Mouse (Mus musculus): ENCODE measurements at regions not wholly inside any gene's neighbourhood (a gene's known extent, or its start where the extent isn't known, plus 50 kb on each side); places are given as distances from the start of the nearest gene placed in this dataset.
A peak's percentile ranks its signal among the peaks of the same experiment; 100 is the strongest.

DNA sequence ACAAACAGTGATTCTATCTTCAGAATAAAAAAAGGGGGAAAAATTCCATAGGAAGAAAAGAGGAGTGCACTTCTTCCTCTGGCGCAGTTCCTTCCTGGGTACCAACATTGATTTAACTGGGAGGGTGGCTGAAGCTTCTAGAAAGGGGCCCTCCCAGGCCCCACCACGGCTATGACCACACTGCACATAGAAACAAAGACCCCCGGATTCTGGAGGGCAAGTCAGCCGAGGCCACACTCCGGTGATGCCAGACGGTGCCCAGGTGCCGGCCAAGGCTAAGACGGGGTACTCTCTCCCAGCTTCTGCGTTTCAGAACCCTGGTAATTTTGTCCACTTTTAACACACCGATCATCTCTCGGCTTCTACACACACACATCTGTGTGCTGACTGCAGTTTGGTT is 435.8 kb downstream of the Zfp536 start:
- DNase-seq (ENCODE audit: low spot score in 2 of 2): no peak

DNA sequence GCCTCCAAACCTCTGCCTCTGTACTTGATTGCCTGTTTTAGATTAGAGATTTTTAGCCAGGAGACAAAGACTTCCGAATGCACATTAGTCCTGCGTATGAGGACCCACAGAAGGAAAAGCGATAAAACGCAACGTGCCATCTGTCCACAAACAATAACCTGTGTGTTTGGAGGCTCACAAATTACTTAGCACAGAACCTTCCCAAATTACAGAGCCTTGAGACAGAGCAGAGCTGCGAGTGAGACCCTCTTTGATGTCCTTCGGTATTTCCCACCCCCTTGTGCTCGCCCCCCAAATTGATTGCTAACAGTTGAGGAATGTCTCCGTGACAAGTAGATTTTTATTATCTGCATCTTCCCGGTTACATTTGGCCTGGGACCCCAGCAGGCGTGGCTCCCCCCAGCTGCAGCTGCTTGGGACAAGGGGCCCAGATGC is 435.4 kb downstream of the Zfp536 start:
- no peak for DNase-seq (ENCODE audit: low spot score in 2 of 2)

DNA sequence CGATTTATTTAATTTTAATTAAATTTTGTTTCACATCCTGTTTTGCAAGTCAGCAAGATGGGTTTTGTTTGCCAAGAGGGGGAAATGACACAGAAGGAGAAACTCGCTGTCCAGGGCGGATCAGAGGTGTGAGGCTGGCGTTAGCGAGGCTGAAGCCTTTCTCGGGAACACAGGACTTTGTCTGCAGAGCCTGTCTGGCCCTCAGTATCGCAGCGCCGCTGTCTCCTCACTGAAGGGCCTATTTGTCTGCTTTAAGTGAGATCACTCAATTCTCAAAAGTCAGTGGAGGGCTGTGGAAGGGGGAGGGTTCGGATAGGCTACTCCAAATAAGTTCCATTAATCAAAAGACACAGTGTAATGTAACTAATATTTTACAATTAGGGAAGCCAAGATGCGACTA is 430.8 kb downstream of the Zfp536 start:
- no peak for DNase-seq (ENCODE audit: low spot score in 2 of 2)

DNA sequence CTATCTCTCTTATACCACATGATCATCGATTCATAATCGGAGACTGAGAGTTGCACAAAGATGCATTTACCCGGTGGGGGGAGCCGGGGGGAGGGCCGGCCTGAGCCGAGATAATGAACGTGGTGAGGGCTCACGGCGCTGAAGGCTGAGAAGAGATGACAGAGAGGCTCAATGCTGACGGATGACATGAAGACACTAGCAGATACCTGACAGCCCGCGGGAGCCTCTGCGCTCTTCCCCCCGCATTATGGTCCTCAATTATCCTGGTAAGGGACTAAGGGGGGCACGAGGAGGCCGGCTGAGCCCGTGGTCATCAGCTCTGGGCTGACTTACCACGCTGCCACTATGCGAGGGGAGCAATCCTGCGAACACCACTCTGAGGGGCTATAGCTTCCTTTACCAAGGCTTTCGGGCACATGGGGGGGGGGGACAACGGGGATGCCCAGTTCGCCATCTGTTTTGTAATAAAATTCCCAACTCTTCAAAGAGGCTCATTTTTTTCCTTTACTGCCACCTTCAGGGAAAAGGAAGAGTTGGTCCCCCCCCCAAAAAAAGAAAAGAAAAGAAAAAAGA is 430.3 kb downstream of the Zfp536 start:
- DNase-seq (ENCODE audit: low spot score in 2 of 2): no peak

DNA sequence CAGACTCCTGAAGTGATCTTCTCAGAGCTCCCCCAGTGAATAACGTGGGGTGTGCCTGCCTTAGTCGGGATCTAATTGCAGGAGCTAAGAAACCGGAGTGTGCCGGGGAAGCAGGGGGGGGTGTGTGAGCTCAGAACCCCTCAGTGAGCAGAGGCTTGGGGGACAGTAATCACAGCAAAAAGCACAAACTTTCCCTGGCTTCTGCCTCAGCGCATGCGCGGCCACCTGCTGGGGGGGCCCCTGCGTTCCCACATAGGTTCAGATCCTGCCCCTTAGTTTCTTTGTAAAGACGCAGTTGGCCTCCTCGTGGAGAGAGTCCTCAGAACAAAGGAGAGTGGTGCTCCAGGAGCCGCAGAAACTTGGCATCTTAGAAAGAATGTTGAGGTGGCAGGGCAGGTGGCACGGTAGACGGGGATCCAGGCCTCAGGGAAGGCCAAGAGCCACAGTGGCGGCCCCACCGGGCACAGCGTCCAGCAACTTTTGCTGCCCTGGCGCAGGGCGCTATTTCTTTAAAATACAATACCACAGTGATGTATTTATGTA is 429.7 kb downstream of the Zfp536 start:
- DNase-seq (ENCODE audit: low spot score in 2 of 2): no peak

DNA sequence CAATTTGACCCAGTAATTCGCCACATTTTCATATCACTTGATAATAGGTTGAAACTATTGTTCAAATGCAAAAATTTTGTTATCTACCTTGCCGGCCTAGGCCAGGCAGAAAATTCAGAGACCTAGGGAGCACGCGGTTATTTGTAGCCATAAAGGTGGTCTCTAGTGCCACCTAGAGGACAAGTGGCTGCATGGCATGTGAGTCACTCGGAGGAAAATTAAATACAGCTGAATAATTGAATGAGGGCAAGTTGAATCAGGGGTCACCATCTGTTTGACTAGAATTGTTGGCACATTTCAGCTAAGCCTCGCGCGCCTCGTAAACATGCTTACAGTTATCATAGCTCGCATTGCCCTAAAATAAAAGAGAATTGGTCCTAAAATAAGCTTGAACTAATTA is 427.4 kb downstream of the Zfp536 start:
- peak; percentile 14 to 59 for DNase-seq (ENCODE audit: low spot score in 2 of 2)

DNA sequence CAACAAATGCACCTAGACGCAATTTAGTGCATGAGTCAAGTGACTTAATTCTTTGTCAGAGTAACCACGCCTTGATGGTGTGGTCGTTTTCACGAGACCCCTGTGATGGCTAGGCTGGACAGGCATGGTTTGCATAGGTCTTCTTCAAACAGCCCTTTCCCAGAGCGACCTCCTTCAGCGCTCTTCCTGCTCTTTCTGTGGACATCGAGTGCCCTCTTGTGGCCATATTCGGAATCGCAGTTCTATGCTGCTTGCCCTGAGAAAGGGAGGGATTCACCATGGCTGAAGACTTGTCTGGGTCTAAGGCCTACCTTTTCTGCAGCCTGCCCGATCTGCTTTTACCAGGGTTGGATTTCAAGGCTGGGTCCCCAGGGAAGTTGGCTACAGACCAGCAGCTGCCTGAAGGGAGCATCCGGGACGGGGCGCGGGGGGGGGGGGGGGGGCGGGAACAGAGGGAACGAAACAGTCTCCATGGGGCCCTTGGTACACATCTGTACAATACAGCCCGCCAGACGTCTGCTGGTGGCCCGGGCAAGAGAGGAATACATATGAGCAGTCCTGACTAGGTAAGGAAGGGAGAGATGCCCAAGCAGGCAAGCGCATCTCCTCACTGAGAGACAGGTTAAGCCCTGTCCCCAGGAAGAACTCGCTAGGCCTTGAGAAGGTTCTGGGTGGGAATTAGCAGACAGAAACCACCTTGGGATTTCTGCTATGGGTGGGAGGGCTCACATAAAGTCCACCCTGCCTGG is 415.6 kb downstream of the Zfp536 start:
- DNase-seq (ENCODE audit: low spot score in 2 of 2): peak; percentile 48 to 82

DNA sequence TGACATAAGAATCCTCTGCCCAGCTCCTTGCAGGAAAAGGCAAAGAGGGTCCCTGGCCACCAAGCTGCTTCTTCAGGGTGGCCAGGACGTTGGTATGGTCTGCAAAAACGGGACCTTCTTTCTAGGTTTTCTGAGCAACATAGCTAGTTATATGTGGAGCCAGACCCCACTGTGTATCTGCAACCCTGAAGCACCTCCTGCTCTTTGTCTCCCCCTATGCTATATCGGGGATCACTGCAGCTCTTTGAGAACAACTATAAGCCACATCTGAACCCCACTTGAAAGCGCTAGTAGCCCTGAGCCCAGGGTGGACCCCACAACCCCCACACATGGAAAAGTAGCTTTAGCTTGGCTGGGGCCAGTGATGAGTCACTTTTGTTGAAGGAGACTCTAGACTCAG is 414.9 kb downstream of the Zfp536 start:
- no peak for DNase-seq (ENCODE audit: low spot score in 2 of 2)

DNA sequence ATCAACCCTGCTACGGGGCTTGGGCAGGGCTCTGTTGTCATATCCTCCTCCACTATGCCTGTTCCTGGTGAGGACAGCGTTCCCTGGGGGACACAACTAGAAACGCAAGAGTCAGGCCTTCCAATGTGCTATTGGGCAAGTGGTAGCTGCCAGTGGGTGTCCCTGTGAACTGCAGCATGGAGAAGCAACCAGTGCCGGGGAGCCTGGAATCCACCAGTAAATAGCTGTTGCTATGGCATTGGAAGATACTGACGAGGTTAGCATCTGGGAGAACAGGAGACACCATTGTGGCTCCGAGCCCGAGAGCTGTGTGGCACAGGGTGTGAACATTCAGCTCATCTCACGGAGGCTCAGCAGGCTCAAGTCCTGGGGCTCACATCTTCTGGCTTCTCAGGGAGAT is 414.0 kb downstream of the Zfp536 start:
- no peak for DNase-seq (ENCODE audit: low spot score in 2 of 2)

DNA sequence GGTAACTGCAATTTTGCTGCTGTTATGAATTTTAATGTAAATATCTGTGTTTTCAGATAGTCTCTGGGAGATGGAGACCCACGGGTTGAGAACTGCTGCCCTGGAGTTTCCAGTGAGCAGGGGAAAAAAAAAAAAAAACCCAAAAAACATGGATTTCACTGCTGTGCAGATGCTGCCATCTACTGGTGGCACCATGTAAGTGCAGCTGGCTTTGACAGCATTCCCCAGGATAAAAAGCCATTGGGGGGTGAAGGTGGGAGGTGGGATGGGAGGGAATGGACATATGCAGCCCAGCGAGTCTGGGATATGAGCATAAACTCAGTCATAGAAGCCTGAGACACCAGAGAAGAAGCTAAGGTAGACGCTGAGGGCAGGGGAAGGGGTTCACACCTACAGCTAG is 413.3 kb downstream of the Zfp536 start:
- DNase-seq (ENCODE audit: low spot score in 2 of 2): no peak

DNA sequence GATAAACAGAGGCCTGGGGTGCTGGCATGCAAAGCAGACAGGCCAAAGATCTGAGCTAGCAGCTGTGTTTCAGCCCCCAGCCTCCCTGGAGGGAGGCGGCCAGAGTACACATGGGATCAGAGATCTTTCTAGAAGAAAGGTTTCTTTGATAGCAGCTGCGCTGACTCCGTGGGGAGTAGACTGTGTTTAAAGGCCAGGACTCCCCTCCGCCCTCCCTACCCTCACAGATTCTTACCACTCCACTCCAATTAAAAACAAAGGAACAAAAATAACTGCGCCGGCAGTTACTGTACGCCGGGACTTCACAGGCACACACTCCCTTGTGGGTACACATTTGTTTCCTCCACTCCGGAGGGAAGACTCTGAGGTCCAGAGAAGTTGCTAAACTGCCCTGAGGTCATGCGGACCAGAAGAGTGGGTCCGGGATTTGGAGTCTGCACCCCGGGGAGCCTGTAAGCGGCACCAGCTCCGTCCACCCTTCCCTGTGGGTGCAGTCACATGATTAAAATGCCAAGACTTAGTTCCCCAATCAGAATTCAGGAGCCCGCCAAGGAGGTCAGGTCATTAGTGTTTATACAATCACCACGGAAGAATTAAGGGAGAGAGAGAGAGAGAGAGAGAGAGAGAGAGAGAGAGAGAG is 411.5 kb downstream of the Zfp536 start:
- DNase-seq (ENCODE audit: low spot score in 2 of 2): peak; percentile 48

DNA sequence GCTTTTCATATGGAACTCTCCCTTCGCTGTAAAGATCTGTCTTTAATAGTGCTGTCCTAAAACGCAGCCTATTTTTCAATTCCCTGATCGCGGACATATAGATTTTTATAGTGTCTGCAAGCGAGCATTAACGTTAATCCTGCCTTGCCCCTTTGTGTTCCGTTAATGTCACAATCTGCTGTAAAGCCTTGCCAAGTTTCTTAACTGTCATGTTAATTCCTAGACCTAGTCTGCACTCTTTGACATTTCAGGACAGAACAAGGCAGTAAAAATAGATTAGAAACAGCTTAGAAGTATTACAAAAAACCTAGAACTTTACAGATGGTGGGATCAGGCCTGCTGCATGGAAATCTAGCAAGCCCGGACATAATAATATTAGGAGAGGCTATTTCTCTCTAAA is 410.6 kb downstream of the Zfp536 start:
- no peak for DNase-seq (ENCODE audit: low spot score in 2 of 2)

DNA sequence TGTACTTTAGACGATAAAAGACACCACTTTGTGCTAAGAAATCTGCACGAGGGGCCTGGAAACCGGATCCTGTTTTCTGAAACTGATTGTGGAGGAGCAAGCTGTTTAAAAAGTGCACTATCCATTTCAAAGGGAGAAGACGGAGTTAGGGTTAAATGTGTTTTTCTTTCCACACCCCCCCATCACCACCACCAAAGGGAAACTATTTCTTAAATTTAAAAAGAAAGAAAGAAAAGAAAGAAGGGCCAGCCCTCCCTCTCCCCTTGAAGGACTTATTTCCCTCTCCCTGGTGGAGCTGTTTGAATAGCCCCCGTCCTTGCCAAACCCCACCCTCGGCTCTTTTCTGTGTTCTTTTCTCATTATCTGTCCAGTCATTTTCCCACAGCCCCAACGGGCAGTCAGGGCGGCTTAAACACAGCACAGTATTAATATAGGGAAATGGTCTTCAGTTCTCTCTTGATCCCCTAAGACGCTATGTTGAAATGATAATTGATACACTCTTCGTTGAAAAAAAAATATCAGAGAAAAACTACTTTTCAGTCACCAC is 409.7 kb downstream of the Zfp536 start:
- no peak for DNase-seq (ENCODE audit: low spot score in 2 of 2)

DNA sequence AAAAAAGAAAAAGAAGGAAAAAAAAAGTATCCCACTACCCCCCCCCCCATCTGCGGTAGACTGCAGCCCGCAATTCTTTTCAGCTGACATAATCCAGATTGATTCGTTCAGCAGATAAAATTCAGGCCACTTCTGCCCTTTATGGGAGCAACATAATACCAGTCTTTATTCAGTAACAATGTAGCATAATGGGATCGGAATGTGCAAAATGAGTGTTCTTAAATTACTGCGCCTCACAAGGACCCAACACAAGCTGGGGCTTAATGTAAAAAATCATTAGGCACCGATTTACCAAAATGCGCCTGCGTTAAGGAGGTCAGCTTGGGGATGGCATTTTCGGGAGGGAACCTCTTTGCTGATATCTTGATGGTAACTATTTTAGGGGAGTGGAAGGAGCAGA is 409.2 kb downstream of the Zfp536 start:
- DNase-seq (ENCODE audit: low spot score in 2 of 2): no peak

DNA sequence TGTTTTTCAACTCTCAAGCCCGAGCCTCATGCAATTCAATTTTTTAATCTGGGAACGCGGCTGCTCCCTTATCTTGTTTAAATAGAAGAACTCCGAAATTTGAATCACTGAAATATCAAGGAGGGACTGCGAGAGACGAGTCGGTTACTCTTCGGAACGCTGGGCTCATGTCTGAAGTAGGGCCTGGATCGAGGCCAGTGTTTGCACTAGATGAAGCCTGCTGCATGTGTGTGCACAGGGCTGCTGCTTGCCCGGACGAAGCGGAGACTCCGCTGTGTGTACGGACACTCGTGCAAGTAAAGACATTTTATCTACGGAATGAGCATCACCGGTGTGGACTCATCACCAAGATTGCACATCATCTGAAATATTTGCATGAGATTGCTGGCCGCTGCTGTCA is 407.4 kb downstream of the Zfp536 start:
- no peak for DNase-seq (ENCODE audit: low spot score in 2 of 2)

DNA sequence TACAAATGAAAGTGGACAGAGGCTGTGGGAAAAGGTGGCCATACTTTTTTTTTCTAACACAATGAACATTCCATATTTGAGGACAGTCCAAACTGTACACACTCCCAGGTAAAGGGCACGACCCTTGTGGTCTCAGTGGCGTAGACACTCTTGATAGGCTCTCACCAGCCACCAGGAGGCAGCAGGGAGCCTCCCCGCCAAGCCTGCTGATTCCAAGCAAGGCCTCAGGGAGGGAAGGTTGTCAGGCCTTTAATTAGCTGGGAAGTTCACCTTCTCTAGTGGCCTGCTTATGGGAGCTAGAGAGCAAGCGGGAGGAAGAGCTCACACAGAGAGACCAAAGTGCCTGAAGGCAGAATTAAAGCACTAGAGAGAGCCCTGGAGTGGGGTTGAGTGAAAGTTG is 403.7 kb downstream of the Zfp536 start:
- no peak for DNase-seq (ENCODE audit: low spot score in 2 of 2)

DNA sequence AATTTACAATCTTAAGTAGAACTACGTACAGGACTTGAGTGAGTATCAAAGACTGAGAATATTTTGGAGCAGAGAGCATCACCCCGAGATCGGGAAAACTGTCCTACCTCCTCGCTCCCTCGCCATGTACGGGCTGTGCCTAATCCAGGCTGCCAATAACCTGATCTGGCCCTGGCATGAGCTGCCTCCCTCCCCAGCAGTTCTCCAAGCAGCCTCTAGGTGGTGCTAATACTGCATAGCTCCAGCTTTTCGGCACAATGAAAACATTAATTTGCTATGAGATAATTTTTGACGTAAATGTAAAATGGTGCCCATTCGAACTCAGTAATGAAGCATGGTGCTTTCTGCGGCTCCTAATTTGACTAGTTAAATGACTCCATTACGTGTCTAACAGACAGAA is 399.6 kb downstream of the Zfp536 start:
- DNase-seq (ENCODE audit: low spot score in 2 of 2): peak; percentile 25 to 62

DNA sequence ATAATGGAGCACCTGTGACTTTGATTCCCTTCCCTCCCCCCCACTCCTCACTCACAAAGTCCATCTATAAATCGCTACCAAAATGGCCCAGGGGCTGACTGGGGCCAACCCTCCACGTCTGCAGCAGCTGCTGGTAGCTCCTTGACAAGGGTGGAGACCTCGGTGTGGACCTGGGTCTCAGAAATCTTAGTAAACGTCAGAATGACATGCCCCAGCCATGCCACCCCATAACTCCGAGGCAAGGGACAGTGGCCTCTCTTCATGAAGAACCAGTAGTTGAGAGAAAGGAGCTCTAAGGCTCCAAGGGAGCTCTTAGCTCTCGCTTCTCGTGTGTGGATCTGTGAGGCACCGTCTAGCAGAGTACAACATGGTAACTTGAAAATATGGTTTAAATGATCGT is 398.4 kb downstream of the Zfp536 start:
- DNase-seq (ENCODE audit: low spot score in 2 of 2): no peak

DNA sequence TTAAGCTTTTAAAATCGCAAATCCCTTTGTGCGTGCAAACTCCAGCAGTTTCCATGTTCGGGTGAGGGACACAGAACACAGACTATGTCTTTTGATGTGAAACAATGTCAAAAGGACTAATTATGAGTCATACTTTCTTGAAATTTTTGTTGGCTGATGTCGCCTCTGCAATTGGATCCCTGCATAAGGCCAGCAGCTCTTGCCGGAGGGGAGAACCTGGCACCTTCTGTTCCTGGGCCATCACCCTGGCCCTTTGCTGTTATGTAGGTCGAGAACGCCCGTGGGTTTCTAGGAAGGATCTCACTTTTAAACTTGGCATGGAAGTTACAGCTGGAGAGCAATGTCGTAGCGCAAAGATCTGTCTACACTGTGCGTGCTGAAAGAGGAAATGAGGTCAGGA is 397.9 kb downstream of the Zfp536 start:
- DNase-seq (ENCODE audit: low spot score in 2 of 2): no peak

DNA sequence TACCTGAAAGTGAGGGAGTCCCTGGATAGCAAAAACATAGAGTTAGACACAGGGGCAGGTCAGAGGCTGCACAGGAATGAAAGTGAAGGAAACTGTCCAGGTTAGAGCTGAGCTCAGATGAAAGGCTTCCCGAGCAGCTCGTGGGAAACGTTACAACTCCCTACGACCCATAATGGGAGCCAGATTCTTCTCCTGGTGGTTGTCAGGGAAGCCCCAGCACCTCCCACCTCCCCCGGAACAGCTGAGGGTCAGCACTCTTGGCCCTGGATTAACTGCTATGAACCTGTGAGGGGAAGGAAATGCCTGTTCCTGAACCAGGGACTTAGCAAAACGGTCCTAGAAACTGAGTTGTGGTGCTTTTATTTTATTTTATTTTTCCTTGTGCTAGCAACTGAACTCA is 397.2 kb downstream of the Zfp536 start:
- DNase-seq (ENCODE audit: low spot score in 2 of 2): no peak

DNA sequence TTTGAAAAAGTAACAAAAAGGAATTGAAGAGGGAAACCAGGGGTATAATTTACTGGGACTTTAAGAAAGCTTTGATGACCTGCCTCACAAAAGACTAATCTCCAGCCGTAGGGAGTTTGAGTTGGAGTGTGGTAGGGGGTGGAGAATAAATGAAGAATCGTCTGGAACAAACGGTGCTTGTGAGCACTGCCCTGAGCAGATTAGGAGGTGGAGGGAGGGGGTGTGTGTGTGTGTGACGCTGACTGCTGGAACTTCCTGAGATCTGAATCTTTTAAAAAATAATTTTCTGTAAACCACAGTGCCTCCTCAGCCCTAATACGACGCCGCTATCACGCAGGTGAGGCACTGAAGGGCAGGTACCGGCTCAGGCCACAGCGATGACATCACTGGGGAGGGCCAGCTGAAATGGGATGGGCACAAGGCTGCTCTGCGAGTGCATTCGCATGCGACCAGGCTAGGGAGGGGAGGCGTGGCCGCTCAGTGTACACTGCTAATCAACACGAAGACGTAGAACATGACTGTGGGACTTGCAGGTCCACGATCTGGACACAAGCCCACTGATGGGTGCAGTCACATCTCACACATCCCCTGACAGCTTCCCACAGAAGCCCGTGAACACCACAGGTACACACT is 395.4 kb downstream of the Zfp536 start:
- no peak for DNase-seq (ENCODE audit: low spot score in 2 of 2)

DNA sequence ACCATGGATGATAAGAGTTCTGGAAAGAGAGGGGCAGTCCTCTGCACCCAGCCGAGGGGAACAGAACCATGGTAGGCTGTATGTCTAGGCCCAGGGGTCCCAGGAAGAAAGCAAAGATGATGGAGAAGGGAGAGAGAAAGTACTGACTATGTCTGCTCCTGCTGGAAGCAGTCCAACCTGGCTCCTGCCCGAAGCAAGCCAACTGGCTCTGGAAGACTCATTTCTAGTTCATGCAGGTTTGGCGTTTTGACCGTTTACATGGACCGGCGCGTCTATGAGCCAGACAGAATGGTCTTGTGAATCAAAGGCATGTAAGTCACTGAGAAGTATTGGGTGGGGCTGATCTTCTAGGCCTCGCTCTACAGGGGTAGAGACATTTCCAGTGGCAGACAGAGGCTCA is 385.6 kb downstream of the Zfp536 start:
- no peak for DNase-seq (ENCODE audit: low spot score in 2 of 2)

All from heart, adult 9 months (tissue).